Mouse (Mus musculus) gonadal fat pad, adult 2 months (tissue): ENCODE measurements around the gene Trpm8. TPM values are rescaled to one million over a fixed set of nuclear protein-coding genes. Genes with fewer than 3 reads are reported as not detected.

Experiments
- DNase-seq: peaks from one replicate; pipeline ENCODE4 v3.0.0-alpha.2; 2012; ENCODE audit warnings: low read depth
- polyA plus RNA-seq: library from polyadenylated mRNA; depleted of rRNA; stranded (reverse); fragments of >200 nt; gene quantifications from 2 replicates; pipeline ENCODE4 v1.2.3, GENCODE M21; 2012

Trpm8 gene
- polyA plus RNA-seq, 1 experiment = not detected

DNA sequence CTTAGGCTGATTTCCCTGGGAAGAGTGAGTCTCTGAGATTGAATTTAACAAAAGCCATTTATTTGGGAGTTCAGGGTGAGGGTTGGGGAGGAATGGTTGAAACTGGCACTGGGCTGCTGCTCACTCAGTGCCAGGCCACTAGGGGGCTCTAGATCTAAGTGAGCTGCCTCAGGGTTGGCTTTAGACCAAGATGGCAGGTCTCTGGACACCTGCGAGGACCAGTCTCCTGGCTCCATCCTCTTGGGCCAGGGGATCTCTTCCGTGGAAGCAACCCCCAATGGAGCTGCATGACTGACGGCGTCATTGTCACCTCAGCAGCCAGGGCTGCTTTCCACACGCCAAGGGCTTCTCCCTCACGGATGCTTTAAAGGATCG, 7.5 kb downstream of the Trpm8 start:
- no peak for DNase-seq

GRCm38 (mm10) chr1:88285652-88286051, 8.2 kb downstream of the Trpm8 start:
- DNase-seq = no peak

DNA sequence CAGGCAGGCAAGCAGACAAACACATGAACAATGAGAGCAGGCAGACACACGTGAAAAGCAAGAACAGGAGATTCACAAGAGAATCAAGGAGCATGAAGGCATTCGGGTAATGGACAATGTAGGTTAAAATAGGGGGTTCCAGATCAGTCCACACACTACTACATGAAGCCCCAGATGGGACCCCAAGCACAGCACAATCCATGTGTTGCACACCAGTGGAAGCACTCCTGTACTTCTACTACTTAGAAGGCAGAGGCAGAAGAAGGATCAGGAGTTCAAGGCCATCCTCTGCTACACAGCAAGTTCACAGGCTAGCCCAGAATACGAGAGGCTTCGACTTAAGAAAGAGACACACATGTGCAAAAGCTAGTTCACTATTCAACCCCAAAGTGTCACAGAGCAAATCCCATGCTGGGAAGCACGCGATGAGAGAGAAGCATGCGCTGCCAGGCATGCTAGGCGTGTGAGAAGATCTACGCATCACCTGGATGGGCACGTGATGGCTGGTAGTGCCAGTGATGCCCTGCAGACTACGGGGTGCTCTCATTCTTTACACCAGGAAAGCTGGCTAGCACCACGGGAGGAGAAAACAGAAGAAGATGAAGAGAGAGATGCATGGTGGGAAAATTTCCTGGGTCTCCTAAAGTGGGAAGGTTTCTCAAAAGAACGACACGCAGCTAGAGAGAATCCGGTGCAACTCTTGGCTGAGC, 8.8 kb downstream of the Trpm8 start:
- no peak for DNase-seq

GRCm38 (mm10) chr1:88286887-88287696, 9.6 kb downstream of the Trpm8 start:
- DNase-seq = no peak

DNA sequence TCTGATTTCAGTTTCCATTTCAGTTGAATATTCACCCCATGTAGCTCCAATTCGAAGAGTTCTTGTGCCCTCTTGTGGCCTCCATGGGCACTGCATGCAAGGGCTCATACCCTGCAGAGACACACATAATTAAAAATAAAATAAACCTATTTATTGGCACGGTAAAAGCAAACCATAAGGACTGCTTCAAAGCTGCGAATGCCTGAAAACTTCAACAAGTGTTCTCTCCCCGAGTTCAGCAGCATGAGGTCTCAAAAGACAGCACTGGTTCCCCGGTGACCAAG, 10.2 kb downstream of the Trpm8 start:
- DNase-seq = no peak

GRCm38 (mm10) chr1:88288056-88288788, 10.8 kb downstream of the Trpm8 start:
- no peak for DNase-seq

DNA sequence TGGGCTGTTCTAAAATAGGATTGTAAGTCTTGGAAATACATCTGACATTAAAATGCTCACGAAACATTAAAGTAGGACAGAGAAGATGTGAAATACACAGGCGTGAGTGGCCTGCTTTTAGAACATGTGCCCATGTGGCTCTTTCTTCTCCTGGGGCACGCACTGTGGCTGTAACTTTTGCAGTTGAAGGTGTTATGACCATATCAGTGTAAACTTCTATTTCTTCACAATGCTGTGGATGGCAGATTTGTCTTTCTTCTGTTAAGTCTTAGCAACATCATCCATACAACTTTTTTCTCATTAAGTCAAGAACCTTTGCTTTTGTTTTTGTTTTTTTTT, 11.3 kb downstream of the Trpm8 start:
- no peak for DNase-seq

DNA sequence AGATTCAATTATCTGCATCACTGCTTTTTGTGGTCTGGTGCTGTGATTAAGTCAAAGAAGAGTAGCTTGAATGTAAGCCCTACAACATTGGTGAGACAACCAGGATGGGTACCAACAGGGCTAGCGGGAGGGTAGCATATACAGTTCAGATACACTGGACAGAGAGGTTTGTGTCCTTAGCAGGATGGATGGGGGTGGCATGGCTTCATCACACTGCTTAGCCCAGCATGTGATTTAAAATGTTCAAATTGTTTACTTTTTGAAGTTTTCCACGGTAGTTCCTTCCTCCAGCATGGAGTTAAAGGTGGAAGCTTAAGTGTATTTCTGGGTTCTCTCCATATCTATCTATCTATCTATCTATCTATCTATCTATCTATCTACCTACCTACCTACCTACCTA, 11.7 kb downstream of the Trpm8 start:
- DNase-seq = no peak

DNA sequence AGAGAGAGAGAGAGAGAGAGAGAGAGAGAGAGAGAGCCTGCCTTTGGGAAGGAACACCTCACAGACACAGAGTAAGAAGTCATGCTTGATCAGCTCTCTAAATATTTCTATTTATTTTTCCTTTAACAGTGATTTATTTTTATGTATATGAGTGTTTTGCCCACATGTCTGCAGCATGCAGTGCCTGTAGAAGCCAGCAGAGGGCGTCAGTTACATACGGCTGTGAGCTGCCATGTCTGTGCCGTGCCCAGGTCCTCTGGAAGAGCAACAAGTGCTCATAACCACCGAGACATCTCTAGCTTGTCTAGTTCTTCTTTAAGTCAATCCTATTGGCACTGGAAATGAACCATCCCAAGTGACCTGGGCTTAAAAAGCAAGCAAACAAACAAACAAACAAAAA, 12.5 kb downstream of the Trpm8 start:
- no peak for DNase-seq

- DNase-seq = no peak
These were observed 13.1 kb downstream of the Trpm8 start for GRCm38 (mm10) chr1:88290511-88290910.

- DNase-seq = no peak
These were observed 14.0 kb downstream of the Trpm8 start for GRCm38 (mm10) chr1:88291409-88292005.

DNA sequence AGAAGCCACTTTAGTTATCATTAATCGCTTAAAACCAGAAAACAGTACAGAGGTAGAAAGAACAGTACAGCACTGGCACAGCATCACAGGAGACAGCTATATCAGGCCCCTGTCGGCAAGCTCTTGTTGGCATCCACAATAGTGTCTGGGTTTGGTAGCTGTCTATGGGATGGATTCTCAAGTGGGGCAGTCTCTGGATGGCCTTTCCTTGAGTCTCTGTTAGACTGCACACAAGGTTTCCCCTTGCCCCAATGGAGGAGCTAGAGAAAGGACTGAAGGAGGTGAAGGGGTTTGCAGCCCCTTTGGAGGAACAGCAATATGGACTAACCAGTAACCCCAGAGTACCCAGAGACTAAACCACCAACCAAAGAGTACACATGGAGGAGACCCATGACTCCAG, 14.6 kb downstream of the Trpm8 start:
- no peak for DNase-seq

- DNase-seq = no peak
These were observed 17.2 kb downstream of the Trpm8 start for GRCm38 (mm10) chr1:88294650-88295049.

DNA sequence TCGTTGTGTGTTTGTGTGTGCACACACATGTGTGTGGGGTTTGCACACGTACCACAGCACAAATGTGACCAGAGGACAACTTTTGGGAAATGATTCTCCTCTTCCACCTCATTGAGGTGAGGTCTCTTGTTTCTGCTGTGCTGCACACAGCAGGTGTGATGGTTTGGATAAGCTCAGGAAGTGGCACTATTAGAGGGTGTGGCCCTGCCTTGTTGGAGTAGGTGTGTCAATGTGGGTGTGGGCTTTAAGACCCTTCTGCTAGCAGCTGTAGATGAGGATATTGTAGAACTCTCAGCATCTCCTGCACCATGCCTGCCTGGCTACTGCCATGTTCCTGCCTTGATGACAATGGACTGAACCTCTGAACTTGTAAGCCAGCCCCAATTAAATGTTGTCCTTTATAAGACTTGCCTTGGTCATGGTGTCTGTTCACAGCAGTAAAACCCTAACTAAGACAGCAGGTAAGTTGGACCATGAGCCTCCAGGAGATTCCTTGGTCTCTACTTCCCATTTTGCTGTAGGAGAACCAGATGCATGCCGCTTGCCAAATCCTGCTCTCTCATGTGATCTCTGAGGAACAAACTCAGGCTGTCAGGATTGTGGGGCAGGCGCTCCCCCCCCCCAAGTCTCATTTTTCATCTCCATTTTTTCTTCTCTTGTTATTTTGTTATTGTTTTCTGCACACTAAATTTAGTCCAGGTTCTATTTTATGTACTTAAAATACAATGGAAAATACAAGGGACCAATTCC, 18.9 kb downstream of the Trpm8 start:
- DNase-seq = no peak

DNA sequence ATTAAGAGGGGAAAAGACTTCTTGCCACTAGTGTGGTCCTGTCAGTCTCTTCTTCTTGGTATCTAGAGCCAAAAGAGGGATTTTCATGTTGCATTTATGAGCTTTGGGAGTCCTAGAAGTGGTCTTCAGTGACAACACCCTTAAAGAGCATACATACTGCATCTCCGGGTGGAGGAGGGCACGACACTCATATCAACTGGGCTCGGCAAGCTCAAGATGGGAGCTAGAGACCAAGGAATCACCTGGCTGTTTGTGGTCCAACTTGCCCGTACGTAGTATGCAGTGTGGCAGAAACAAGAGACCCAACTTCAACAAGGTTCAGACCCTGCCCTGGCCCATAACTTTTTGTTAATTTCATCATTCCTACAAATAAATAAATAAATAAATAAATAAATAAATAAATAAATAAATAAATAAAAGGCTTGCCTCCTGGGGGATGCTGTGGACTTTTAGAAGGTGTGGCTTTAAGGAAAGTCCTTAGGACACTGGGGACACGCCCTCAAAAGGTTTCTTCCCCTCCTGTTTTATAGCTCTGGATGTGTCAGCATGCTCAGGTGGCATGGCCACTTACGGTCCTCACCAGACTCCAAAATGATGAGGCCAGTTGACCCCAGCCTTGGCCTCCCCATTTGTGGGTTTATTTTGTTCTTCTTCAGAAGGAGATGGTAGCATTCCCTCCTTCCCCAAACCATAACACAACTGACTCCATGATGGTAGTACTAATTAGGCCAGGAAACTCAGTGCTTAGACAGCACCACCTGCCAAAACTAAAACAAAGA, 20.2 kb downstream of the Trpm8 start:
- DNase-seq = no peak

GRCm38 (mm10) chr1:88298686-88299528, 21.4 kb downstream of the Trpm8 start:
- no peak for DNase-seq

- no peak for DNase-seq
These were observed 22.1 kb downstream of the Trpm8 start for GRCm38 (mm10) chr1:88299529-88299945.

GRCm38 (mm10) chr1:88300301-88301050, 23.0 kb downstream of the Trpm8 start:
- DNase-seq = no peak
